Mouse (Mus musculus): ENCODE measurements around the gene Olfr698. TPM values are rescaled to one million over a fixed set of nuclear protein-coding genes. Genes with fewer than 3 reads are reported as not detected.
"Not testable (repeated sequence)": the region's sequence is repeated elsewhere in the genome, so short reads cannot be mapped to it uniquely, and the experiment has no call there.

The Olfr698 gene
- not detected for total RNA-seq (2021)

DNA sequence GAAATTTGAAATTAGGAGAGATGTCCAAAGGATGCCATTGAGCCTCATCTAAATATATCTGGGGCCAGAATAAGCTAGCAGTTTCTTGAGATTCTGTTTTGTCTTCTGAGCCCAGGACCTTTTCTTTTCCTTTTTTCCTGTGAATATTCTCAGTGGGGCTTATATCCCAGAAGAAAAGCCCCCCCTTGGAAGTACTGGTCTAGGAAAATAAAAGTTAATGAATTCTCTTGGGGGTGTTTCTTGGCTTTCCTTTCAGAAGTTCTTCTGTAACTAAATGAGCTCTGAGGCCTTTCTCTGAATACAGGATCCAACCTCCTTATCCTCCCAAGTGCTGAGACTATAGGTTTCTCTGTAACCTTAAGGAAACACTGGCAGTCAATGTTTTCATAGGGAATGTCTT is at the start of gene Olfr698:
Gene Olfr698 (minus strand): TSS at position 101 of the 400 bp plus-strand sequence.
- DNase-seq = no peak

DNA sequence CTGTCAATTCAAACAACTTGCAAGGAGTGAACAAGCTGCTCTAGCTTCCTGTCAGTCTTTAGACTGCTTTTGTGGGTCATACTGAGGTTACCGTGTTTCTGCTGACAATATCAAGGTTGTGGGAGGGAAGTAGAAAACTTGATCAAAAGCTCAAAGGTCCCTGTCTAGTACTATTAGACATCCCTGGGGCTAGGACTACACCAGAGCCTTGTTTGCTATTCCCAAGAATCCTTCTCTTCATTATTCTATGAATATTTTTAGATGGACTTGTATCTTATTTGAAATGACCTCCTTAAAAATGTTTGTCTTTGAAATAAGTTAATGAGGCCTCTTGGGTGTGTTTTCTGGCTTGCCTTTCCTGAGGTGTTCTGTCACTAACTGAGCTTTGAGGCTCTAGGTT is 37.9 kb upstream of the Olfr698 start, which contains the start of gene Olfr699:
Gene Olfr699 (minus strand): TSS at position 101 of the 400 bp plus-strand sequence.
- DNase-seq = no peak

- no peak for DNase-seq
Measured at GRCm38 (mm10) chr7:106788330-106788729, 33.1 kb upstream of the Olfr698 start.

GRCm38 (mm10) chr7:106761008-106761407 is 5.8 kb upstream of the Olfr698 start:
- not testable (repeated sequence) for DNase-seq

DNA sequence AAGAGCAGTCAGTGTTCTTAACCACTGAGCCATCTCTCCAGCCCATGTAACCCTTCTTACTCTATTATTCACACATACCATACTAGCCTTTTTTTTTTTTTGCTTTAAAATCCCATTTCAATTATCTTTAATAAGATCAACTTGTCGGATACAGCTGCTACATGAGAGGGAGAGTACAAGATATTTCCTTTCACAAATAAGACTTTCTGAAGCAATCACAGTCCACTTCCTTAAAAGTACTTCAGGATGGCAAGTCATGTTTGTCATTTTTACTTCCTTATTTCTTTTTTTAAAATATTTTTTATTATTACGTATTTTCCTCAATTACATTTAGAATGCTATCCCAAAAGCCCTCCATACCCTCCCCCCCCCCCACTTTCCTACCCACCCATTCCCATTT is 3.6 kb upstream of the Olfr698 start:
- no peak for DNase-seq

GRCm38 (mm10) chr7:106745811-106746210 is 9.4 kb downstream of the Olfr698 start:
- DNase-seq = no peak

GRCm38 (mm10) chr7:106742343-106742742 is 12.9 kb downstream of the Olfr698 start, which contains the start of gene Olfr697:
Olfr697 (minus strand) TSS chr7:106742443.
- no peak for DNase-seq

DNA sequence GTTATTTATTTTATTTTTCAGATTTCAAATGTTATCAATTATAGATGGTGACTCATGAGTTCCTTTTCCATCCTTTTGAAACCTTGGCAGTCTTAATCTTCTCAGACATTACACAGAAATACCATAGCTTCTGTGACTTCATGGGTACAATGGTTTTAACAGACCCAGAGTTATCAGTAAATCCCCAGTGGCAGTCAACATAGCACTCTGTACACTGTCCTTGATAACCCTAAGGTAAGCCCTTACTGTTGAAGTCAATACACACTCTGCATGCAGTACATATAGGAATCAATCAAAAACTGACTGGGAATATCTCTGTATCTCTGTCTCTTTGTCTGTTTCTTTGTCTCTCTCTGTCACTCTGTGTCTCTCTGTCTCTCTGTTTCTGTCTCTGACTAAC is 18.2 kb downstream of the Olfr698 start:
- DNase-seq = no peak

DNA sequence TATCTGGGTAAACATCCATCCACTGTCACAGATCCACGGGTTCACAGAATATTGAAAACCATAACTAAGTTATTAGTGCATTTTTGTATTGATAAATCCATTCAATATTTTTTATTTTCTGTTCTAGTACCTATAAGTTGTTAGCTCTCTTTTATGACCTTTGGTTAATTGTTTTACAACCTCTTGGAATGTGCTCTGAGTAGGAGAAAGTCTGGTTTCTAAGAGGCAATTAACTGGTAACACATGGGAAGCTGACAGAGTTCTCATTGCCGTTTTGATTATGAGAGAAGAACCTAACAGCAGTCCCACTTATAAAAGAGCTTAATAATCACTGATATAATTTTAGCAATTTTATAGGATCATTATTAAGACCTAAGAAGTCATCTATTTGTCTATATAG is 21.5 kb downstream of the Olfr698 start:
- DNase-seq = no peak

DNA sequence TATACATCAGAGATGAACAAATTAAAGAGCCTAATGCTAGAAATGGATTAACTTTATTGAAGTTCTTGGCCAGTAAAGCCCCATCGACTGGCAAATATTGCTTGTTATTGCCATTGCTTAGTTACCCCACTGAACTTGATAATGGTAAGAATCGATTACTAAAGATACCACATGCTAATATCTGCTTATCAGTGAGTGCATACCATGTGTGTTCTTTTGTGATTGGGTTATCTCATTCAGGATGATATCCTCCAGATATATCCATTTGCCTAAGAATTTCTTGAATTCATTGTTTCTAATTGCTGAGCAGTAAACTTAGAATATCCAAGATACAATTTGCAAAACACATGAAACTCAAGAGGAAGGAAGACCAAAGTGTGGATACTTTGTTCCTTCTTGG is 29.5 kb downstream of the Olfr698 start:
- DNase-seq = not testable (repeated sequence)

DNA sequence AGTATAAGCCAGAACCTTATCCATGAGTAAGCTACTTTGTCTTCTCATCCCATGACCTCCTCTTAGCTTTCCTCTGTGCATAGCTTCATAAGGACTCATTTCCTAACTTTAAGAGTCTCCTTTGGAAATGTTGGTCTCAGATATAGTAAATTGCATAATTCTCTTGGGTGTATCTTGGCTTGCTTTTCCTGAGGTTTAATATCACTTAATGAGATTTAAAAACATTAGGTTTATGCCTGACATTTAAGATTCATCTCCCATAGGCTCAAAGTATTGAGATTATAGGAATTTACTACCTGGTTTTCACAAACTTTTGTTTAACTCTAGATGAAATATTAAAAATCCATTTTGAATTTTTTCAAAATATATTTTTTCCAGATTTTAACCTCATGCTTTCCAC is 38.9 kb downstream of the Olfr698 start, which contains the start of gene Olfr695:
Gene Olfr695 (minus strand): TSS at position 101 of the 400 bp plus-strand sequence.
- DNase-seq = no peak

GRCm38 (mm10) chr7:106711463-106711862 is 43.7 kb downstream of the Olfr698 start:
- no peak for DNase-seq

DNA sequence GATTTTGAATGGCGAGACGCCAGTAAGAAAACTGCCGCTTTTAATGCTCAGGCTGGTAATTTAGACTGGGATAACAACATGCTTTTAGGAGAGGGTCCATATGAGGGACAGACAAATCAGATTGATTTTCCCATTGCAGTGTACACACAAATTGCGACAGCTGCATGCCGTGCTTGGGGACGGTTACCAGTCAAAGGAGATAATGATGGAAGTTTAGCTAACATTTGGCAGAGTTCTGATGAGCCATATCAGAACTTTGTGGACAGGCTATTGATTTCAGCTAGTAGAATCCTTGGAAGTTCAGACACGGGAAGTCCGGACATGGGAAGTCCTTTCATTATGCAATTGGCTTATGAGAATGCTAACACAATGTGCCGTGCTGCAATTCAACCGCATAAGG is 47.5 kb downstream of the Olfr698 start:
- not testable (repeated sequence) for DNase-seq

Other genes starting within 250 kb of the Olfr698 start
- not detected for gene Olfr693, start 74.8 kb downstream of the Olfr698 start, total RNA-seq (2021)
- not detected for gene Olfr694, start 63.6 kb downstream of the Olfr698 start, total RNA-seq (2021)
- not detected for gene Olfr695, start 39.0 kb downstream of the Olfr698 start, total RNA-seq (2021)
- not detected for gene Olfr697, start 13.0 kb downstream of the Olfr698 start, total RNA-seq (2021)
- gene Olfr699, start 37.8 kb upstream of the Olfr698 start, total RNA-seq (2021) = not detected
- gene Olfr700, start 53.4 kb upstream of the Olfr698 start, total RNA-seq (2021) = not detected
- not detected for gene Olfr701, start 58.7 kb upstream of the Olfr698 start, total RNA-seq (2021)
- not detected for gene Olfr702, start 78.5 kb upstream of the Olfr698 start, total RNA-seq (2021)
- gene Olfr703, start 88.0 kb upstream of the Olfr698 start, total RNA-seq (2021) = not detected
- not detected for gene Olfr704, start 107.8 kb upstream of the Olfr698 start, total RNA-seq (2021)
- gene Olfr705, start 121.5 kb upstream of the Olfr698 start, total RNA-seq (2021) = not detected
- not detected for gene Olfr706, start 132.8 kb upstream of the Olfr698 start, total RNA-seq (2021)
- gene Olfr707, start 145.8 kb upstream of the Olfr698 start, total RNA-seq (2021) = not detected
- gene Olfr1532-ps1, start 152.6 kb upstream of the Olfr698 start, total RNA-seq (2021) = not detected
- gene Olfr709-ps1, start 176.8 kb upstream of the Olfr698 start, total RNA-seq (2021) = not detected
- not detected for gene Olfr710, start 192.9 kb upstream of the Olfr698 start, total RNA-seq (2021)
- gene Olfr6, start 208.5 kb upstream of the Olfr698 start, total RNA-seq (2021) = under 1 TPM in 1 of 2 experiments, not detected in 1; 0.05 TPM
- not detected for gene Olfr711, start 220.1 kb upstream of the Olfr698 start, total RNA-seq (2021)

All from layer of hippocampus, postnatal 36 days (tissue).